Mouse (Mus musculus) limb, embryonic 12.5 days (tissue): Measurements from ENCODE around the gene Dnajc5. TPM values are rescaled to one million over a fixed set of nuclear protein-coding genes. Genes with fewer than 3 reads are reported as not detected.

Experiments
- ATAC-seq: fragments of 200-750 bp; cut with Nextera tagmentation; 2 replicates; pipeline ENCODE4 v1.8.0; 2017; ENCODE audit warnings: low read depth, moderate TSS enrichment; ENCODE audit not compliant: insufficient number of reproducible peaks, insufficient read depth, low FRiP score, low TSS enrichment
- H3K27ac ChIP-seq: fragments of 300-500 bp; sonication (generic); 2 replicates; pipeline ENCODE4 v1.5.1; 2016; ENCODE audit warnings: mild to moderate bottlenecking, moderate library complexity
- H3K27me3 ChIP-seq: fragments of 300-500 bp; sonication (generic); 2 replicates; pipeline ENCODE4 v1.6.1; 2016; ENCODE audit warnings: mild to moderate bottlenecking, moderate library complexity
- H3K36me3 ChIP-seq: fragments of 300-500 bp; sonication (generic); 2 replicates; pipeline ENCODE4 v1.6.1; 2016; ENCODE audit warnings: mild to moderate bottlenecking, moderate library complexity
- H3K4me1 ChIP-seq: fragments of 300-500 bp; sonication (generic); replicated peaks from 2 replicates; pipeline ENCODE4 v1.6.1; 2016
- H3K4me2 ChIP-seq: fragments of 300-500 bp; sonication (generic); 2 replicates; pipeline ENCODE4 v1.6.1; 2016; ENCODE audit warnings: mild to moderate bottlenecking, moderate library complexity
- H3K4me3 ChIP-seq: fragments of 300-500 bp; sonication (generic); replicated peaks from 2 replicates; pipeline ENCODE4 v1.5.1; 2016; ENCODE audit warnings: mild to moderate bottlenecking
- H3K9ac ChIP-seq: fragments of 300-500 bp; sonication (generic); replicated peaks from 2 replicates; pipeline ENCODE4 v1.6.1; 2016; ENCODE audit warnings: mild to moderate bottlenecking, moderate library complexity
- H3K9me3 ChIP-seq: fragments of 300-500 bp; sonication (generic); 2 replicates; pipeline ENCODE4 v1.6.1; 2016; ENCODE audit warnings: mild to moderate bottlenecking, moderate library complexity
- WGBS: fragments of 180-500 bp; shearing (Covaris S2); methylation state at CpG from one replicate; pipeline ENCODE4 v1.1.7; 2016; 5-methylcytosine and 5-hydroxymethylcytosine counted together
- polyA plus RNA-seq: library from polyadenylated mRNA; unstranded; fragments of >200 nt; fragmentation: Nextera tagmentation; extraction: Ambion mirVana; gene quantifications from 2 replicates; pipeline ENCODE4 v1.2.1, GENCODE M21; 2016

The Dnajc5 gene
- polyA plus RNA-seq, 1 experiment from 2014 or later = 90.6 TPM

DNA sequence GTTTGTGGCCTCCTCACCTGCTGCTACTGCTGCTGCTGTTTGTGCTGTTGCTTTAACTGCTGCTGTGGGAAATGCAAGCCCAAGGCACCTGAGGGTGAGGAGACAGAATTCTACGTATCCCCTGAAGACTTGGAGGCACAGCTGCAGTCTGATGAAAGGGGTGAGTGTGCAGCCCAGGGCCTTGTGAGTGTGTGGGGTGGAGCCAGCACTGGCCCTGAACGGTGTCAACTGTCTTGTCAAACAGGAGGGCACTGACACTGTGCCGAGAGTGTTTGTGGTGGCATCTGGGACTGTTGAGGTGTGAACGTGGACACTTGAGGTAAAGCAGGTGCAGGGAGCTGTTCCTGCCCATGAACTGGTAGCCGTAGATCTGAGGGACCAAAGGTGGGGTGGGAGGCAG, 28.4 kb downstream of the Dnajc5 start:
- H3K4me3 ChIP-seq = no peak overlapping the region
- peaks cover 77% of the 10 kb centered on the region for H3K36me3 ChIP-seq
- H3K4me2 ChIP-seq = no peak overlapping the region
- no peaks in the 10 kb centered on the region for H3K9me3 ChIP-seq
- no peaks in the 10 kb centered on the region for H3K4me1 ChIP-seq
- no peak overlapping the region for H3K27ac ChIP-seq
- ATAC-seq = no peak
- no peak overlapping the region for H3K9ac ChIP-seq
- 95% methylated on average over 5 of the region's 5 CpGs for WGBS
- no peaks in the 10 kb centered on the region for H3K27me3 ChIP-seq

DNA sequence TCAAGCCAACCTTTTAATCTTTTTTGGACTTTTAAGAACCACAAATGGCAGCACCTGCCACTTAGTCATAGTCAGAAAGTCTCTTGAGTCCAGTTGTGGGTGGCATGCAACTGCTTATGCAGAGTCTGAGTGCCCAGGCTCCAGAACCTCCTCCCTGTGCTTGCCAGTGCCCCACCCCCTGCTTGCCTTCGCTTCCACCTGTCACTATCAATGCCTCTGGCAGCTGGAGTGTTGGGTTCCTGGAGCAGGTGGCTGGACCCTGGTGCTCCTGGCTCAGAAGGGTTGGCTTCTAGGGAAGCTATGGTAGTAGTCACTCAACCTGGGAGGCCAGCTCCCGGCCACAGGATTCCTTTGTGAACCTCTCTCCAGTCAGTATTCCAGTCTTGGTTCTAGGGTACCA, 29.9 kb downstream of the Dnajc5 start:
- H3K9ac ChIP-seq = no peak overlapping the region
- no peak for ATAC-seq
- H3K4me1 ChIP-seq = no peaks in the 10 kb centered on the region
- WGBS = 94% methylated on average over 2 of the region's 2 CpGs
- no peaks in the 10 kb centered on the region for H3K27me3 ChIP-seq
- H3K36me3 ChIP-seq = peaks cover 87% of the 10 kb centered on the region
- H3K4me2 ChIP-seq = no peak overlapping the region
- H3K4me3 ChIP-seq = no peak overlapping the region
- no peaks in the 10 kb centered on the region for H3K9me3 ChIP-seq
- no peak overlapping the region for H3K27ac ChIP-seq

DNA sequence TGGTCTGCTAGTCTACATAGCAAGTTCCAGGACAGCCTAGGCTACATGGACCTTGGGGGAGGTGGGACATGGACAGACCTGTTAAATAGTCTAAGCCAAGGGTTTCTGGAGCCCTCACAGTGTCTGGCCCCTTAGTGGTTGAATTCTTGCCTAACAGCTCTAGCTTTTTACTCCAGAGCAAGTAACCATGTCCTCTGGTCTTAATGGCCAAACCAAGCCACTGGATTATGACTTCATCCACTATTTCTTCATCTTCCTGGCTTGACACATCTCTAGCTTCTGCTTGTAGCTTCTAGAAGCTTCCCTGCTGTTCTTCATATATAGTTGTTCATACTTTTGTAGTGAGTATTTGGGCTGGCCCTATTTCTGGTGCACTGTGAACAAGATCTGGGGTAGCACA, 33.5 kb downstream of the Dnajc5 start:
- H3K27me3 ChIP-seq = no peaks in the 10 kb centered on the region
- no peak overlapping the region for H3K4me3 ChIP-seq
- H3K9ac ChIP-seq = no peak overlapping the region
- H3K4me1 ChIP-seq = no peaks in the 10 kb centered on the region
- no peaks in the 10 kb centered on the region for H3K9me3 ChIP-seq
- H3K4me2 ChIP-seq = no peak overlapping the region
- no peak for ATAC-seq
- H3K36me3 ChIP-seq = peaks cover 60% of the 10 kb centered on the region
- H3K27ac ChIP-seq = no peak overlapping the region

GRCm38 (mm10) chr2:181567338-181567737, 47.1 kb downstream of the Dnajc5 start:
- Histone ChIP-seq H3K4me2 (no peak overlapping the region), H3K9ac (no peak overlapping the region), H3K4me1 (no peaks in the 10 kb centered on the region), H3K27me3 (no peaks in the 10 kb centered on the region), H3K4me3 (no peak overlapping the region), H3K27ac (no peak overlapping the region), H3K9me3 (no peaks in the 10 kb centered on the region), H3K36me3 (peaks cover 4% of the 10 kb centered on the region; the same call in 1 of the 2 replicates)
- ATAC-seq = no peak
- 85% methylated on average over 3 of the region's 3 CpGs for WGBS

GRCm38 (mm10) chr2:181568272-181569008, 48.2 kb downstream of the Dnajc5 start:
- ATAC-seq = no peak
- 79% methylated on average over 7 of the region's 7 CpGs for WGBS

DNA sequence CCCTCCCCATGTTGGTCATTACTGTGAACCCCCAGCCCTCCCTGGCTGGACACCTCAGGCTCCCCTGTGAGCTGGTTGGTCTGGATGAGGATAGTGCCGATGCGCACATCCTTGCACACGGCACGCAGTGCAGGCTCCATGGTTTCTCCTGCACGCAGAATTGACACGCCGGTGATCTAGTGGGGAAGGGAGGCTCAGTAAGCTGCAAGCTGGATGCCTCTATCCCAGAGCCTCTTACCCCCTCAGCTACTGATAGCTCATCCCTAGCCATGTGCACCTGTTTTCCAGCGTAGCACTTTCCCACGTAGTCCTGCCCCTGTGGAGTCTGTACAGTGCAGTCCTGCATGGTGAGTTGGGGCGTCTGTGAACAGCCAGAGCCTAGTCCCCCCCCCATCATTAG, 49.6 kb downstream of the Dnajc5 start:
- no peaks in the 10 kb centered on the region for H3K27me3 ChIP-seq
- H3K9ac ChIP-seq = no peak overlapping the region
- no peak overlapping the region for H3K4me2 ChIP-seq
- whole genome bisulfite sequencing = 95% methylated on average over 10 of the region's 10 CpGs
- no peak overlapping the region for H3K4me3 ChIP-seq
- no peak for ATAC-seq
- no peaks in the 10 kb centered on the region for H3K4me1 ChIP-seq
- H3K27ac ChIP-seq = no peak overlapping the region
- H3K9me3 ChIP-seq = no peaks in the 10 kb centered on the region
- H3K36me3 ChIP-seq = peaks cover 20% of the 10 kb centered on the region

More at GRCm38 (mm10) chr2:181568272-181569008, 48.2 kb downstream of the Dnajc5 start:
- no peak overlapping the region for H3K4me3 ChIP-seq
- no peaks in the 10 kb centered on the region for H3K27me3 ChIP-seq
- H3K27ac ChIP-seq = no peak overlapping the region
- no peaks in the 10 kb centered on the region for H3K4me1 ChIP-seq
- H3K9me3 ChIP-seq = no peaks in the 10 kb centered on the region
- peaks cover 15% of the 10 kb centered on the region for H3K36me3 ChIP-seq
- H3K9ac ChIP-seq = no peak overlapping the region
- H3K4me2 ChIP-seq = no peak overlapping the region

- no peaks in the 10 kb centered on the region for H3K4me1 ChIP-seq
Observed at GRCm38 (mm10) chr2:181570375-181570774, 50.1 kb downstream of the Dnajc5 start.

GRCm38 (mm10) chr2:181570921-181571595, 50.8 kb downstream of the Dnajc5 start:
- Histone ChIP-seq H3K9me3 (no peaks in the 10 kb centered on the region), H3K4me3 (no peak overlapping the region), H3K9ac (no peak overlapping the region), H3K4me2 (no peak overlapping the region), H3K36me3 (peaks cover 20% of the 10 kb centered on the region), H3K27me3 (no peaks in the 10 kb centered on the region), H3K27ac (no peak overlapping the region), H3K4me1 (no peaks in the 10 kb centered on the region)
- ATAC-seq = no peak
- 69% methylated on average over 6 of the region's 6 CpGs for WGBS

More at GRCm38 (mm10) chr2:181570375-181570774, 50.1 kb downstream of the Dnajc5 start:
- Histone ChIP-seq H3K9ac (no peak overlapping the region), H3K4me2 (no peak overlapping the region), H3K27me3 (no peaks in the 10 kb centered on the region), H3K27ac (no peak overlapping the region), H3K36me3 (peaks cover 20% of the 10 kb centered on the region), H3K4me3 (no peak overlapping the region), H3K9me3 (no peaks in the 10 kb centered on the region)
- WGBS = 95% methylated on average over 8 of the region's 8 CpGs
- ATAC-seq = no peak

GRCm38 (mm10) chr2:181571941-181572670, 51.8 kb downstream of the Dnajc5 start:
- Histone ChIP-seq H3K27ac (no peak overlapping the region), H3K9me3 (no peaks in the 10 kb centered on the region), H3K4me3 (no peak overlapping the region), H3K4me2 (no peak overlapping the region), H3K36me3 (peaks cover 20% of the 10 kb centered on the region), H3K27me3 (no peaks in the 10 kb centered on the region), H3K4me1 (no peaks in the 10 kb centered on the region), H3K9ac (no peak overlapping the region)
- 89% methylated on average over 11 of the region's 11 CpGs for WGBS
- no peak for ATAC-seq

- H3K4me2 ChIP-seq = no peak overlapping the region
- 91% methylated on average over 15 of the region's 15 CpGs for WGBS
- no peak for ATAC-seq
- peaks cover 20% of the 10 kb centered on the region for H3K36me3 ChIP-seq
- H3K9ac ChIP-seq = no peak overlapping the region
- no peak overlapping the region for H3K27ac ChIP-seq
- H3K4me3 ChIP-seq = no peak overlapping the region
- no peaks in the 10 kb centered on the region for H3K9me3 ChIP-seq
- no peaks in the 10 kb centered on the region for H3K27me3 ChIP-seq
- no peaks in the 10 kb centered on the region for H3K4me1 ChIP-seq
Observed at GRCm38 (mm10) chr2:181572921-181573920, 52.9 kb downstream of the Dnajc5 start.
